Mouse (Mus musculus): Measurements from ENCODE around the gene Zfp106. TPM values are rescaled to one million over a fixed set of nuclear protein-coding genes. Genes with fewer than 3 reads are reported as not detected.

Zfp106 gene
- polyA plus RNA-seq (2012; ENCODE audit: insufficient read depth, insufficient read length, missing spikeins), result 66.2 and 79.1 TPM in 2 replicates

DNA sequence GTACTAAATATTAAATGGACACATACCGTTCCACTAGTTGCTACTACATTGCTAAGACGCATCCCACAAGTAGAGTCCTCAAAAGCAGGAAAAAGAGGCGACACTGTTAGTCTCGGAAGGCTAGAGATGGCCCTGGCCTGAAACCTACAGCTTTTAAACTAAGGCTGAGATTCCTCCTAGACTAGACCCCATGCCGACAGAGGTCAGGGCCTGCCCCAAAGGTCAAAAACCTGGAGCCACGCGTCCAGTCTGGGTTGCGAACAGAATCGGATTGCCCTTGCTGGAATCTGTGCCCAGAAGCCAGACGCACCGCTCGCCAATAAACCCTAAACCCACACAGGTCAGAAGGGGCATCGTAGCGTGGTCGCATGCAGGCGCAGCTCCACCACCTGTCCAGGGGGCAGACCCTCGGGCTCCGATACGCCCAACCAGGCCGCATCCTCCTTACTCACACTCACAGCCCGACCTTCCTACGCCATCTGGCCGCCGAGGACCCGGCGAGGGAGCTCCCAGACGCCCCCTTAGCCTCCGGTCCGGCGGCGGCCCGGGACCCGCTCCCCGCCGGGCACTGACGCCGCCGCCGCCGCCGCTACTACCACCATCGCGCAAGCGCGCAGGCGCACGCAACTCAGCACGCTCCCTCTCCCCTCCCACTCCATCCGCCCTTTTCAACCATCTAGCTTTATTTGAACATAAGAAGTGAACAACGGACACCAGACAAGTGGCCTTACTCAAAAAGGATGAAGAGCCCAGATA is at the start of gene Zfp106:
Zfp106 (minus strand) TSS at position 609 of the 756 bp plus-strand sequence.
- peak within 1 kb of the TSS; percentile 86 for H3K4me3 ChIP-seq (ENCODE audit: insufficient read depth, low read length)
- TF ChIP-seq POLR2A (IDR thresholded peaks at IDR 0.05; ENCODE audit: borderline replicate concordance, low read depth, low read length), result peak; percentile 76; the same call in 1 of the 2 replicates
- no peak for TF ChIP-seq CTCF (IDR thresholded peaks at IDR 0.05; ENCODE audit: low read depth, low read length)
- peak within 1 kb of the TSS; percentile 72 for H3K27ac ChIP-seq (ENCODE audit: insufficient read depth, low read depth, low read length)
- peaks cover 34% of the 10 kb centered on the region for H3K4me1 ChIP-seq (ENCODE audit: control insufficient read depth, insufficient read depth, low read length)

GRCm38 (mm10) chr2:120608830-120609723 is 45.4 kb upstream of the Zfp106 start, which contains the start of the genes Haus2 and Lrrc57:
Haus2 (plus strand) TSS chr2:120609383.
Lrrc57 (minus strand) TSS chr2:120609520.
- peaks cover 10% of the 10 kb centered on the region for H3K4me1 ChIP-seq (ENCODE audit: control insufficient read depth, insufficient read depth, low read length)

GRCm38 (mm10) chr2:120606021-120606690 is 42.5 kb upstream of the Zfp106 start:
- Histone ChIP-seq H3K27ac (ENCODE audit: insufficient read depth, low read depth, low read length) (no peak overlapping the region), H3K4me3 (ENCODE audit: insufficient read depth, low read length) (no peak overlapping the region), H3K4me1 (ENCODE audit: control insufficient read depth, insufficient read depth, low read length) (peaks cover 8% of the 10 kb centered on the region)
- TF ChIP-seq POLR2A (IDR thresholded peaks at IDR 0.05; ENCODE audit: borderline replicate concordance, low read depth, low read length), result no peak
- no peak for TF ChIP-seq CTCF (IDR thresholded peaks at IDR 0.05; ENCODE audit: low read depth, low read length)

More at GRCm38 (mm10) chr2:120608830-120609723, 45.4 kb upstream of the Zfp106 start, which contains the start of the genes Haus2 and Lrrc57:
- Histone ChIP-seq H3K27ac (ENCODE audit: insufficient read depth, low read depth, low read length) (peak within 1 kb of the TSS; percentile 70), H3K4me3 (ENCODE audit: insufficient read depth, low read length) (peak within 1 kb of the TSS; percentile 99)
- TF ChIP-seq CTCF (IDR thresholded peaks at IDR 0.05; ENCODE audit: low read depth, low read length), result no peak
- peak; percentile 8; the same call in 1 of the 2 replicates for TF ChIP-seq POLR2A (IDR thresholded peaks at IDR 0.05; ENCODE audit: borderline replicate concordance, low read depth, low read length)

DNA sequence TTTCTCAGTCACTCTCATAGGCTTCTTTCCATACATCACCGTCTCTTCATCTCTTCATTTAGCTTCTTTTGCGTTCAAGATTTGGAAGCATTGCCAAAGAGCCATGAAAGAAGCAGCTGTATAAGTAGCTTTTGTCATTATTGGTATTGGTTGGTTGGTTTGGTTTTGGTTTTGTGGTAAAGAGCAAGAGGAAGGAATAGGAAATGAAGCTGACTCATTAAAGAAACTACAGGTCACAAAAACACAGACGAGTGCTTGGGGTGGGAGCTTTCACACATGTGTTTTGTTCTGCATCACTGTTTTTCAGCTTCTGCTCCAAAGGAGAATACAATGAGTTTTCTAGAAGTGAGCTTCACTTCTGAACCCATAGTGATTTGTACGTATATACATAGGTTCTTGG is 35.9 kb upstream of the Zfp106 start:
- Histone ChIP-seq H3K4me3 (ENCODE audit: insufficient read depth, low read length) (no peak overlapping the region), H3K4me1 (ENCODE audit: control insufficient read depth, insufficient read depth, low read length) (peaks cover 10% of the 10 kb centered on the region), H3K27ac (ENCODE audit: insufficient read depth, low read depth, low read length) (no peak overlapping the region)
- TF ChIP-seq POLR2A (IDR thresholded peaks at IDR 0.05; ENCODE audit: borderline replicate concordance, low read depth, low read length), result no peak
- TF ChIP-seq CTCF (IDR thresholded peaks at IDR 0.05; ENCODE audit: low read depth, low read length), result no peak

DNA sequence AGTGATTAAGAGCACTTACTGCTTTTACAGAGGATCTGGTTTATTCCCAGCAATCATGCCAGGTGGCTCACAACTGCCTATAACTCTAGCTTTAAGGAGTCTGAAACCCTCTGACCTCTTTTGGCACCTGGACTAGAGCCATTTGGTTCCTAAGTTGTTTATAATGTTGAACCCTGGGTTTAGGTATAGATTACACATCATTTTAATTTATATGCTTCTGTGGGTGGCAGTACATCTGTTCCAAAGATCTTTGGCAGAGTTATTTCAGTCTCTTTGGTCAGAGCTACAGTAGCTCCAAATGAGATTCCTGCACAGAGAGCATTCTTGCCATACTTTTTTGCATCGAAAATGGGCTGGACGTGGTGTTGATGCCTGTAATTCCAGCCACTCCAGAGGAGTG is 34.1 kb upstream of the Zfp106 start:
- Histone ChIP-seq H3K4me1 (ENCODE audit: control insufficient read depth, insufficient read depth, low read length) (peaks cover 10% of the 10 kb centered on the region), H3K27ac (ENCODE audit: insufficient read depth, low read depth, low read length) (no peak overlapping the region), H3K4me3 (ENCODE audit: insufficient read depth, low read length) (no peak overlapping the region)
- no peak for TF ChIP-seq CTCF (IDR thresholded peaks at IDR 0.05; ENCODE audit: low read depth, low read length)
- no peak for TF ChIP-seq POLR2A (IDR thresholded peaks at IDR 0.05; ENCODE audit: borderline replicate concordance, low read depth, low read length)

- Histone ChIP-seq H3K4me1 (ENCODE audit: control insufficient read depth, insufficient read depth, low read length) (peaks cover 4% of the 10 kb centered on the region), H3K27ac (ENCODE audit: insufficient read depth, low read depth, low read length) (no peak overlapping the region), H3K4me3 (ENCODE audit: insufficient read depth, low read length) (no peak overlapping the region)
- TF ChIP-seq CTCF (IDR thresholded peaks at IDR 0.05; ENCODE audit: low read depth, low read length) (no peak), POLR2A (IDR thresholded peaks at IDR 0.05; ENCODE audit: borderline replicate concordance, low read depth, low read length) (no peak)
Observed at GRCm38 (mm10) chr2:120592227-120592626, 28.6 kb upstream of the Zfp106 start.

GRCm38 (mm10) chr2:120589759-120590158 is 26.1 kb upstream of the Zfp106 start:
- H3K27ac ChIP-seq (ENCODE audit: insufficient read depth, low read depth, low read length), result no peak overlapping the region
- no peak overlapping the region for H3K4me3 ChIP-seq (ENCODE audit: insufficient read depth, low read length)
- peaks cover 4% of the 10 kb centered on the region for H3K4me1 ChIP-seq (ENCODE audit: control insufficient read depth, insufficient read depth, low read length)
- TF ChIP-seq CTCF (IDR thresholded peaks at IDR 0.05; ENCODE audit: low read depth, low read length), result no peak
- TF ChIP-seq POLR2A (IDR thresholded peaks at IDR 0.05; ENCODE audit: borderline replicate concordance, low read depth, low read length), result no peak

- H3K4me3 ChIP-seq (ENCODE audit: insufficient read depth, low read length), result no peak overlapping the region
- peak overlapping the region; percentile 46 for H3K27ac ChIP-seq (ENCODE audit: insufficient read depth, low read depth, low read length)
- H3K4me1 ChIP-seq (ENCODE audit: control insufficient read depth, insufficient read depth, low read length), result peaks cover 37% of the 10 kb centered on the region
- TF ChIP-seq CTCF (IDR thresholded peaks at IDR 0.05; ENCODE audit: low read depth, low read length) (no peak), POLR2A (IDR thresholded peaks at IDR 0.05; ENCODE audit: borderline replicate concordance, low read depth, low read length) (no peak)
Observed at GRCm38 (mm10) chr2:120578286-120578685, 14.6 kb upstream of the Zfp106 start.

DNA sequence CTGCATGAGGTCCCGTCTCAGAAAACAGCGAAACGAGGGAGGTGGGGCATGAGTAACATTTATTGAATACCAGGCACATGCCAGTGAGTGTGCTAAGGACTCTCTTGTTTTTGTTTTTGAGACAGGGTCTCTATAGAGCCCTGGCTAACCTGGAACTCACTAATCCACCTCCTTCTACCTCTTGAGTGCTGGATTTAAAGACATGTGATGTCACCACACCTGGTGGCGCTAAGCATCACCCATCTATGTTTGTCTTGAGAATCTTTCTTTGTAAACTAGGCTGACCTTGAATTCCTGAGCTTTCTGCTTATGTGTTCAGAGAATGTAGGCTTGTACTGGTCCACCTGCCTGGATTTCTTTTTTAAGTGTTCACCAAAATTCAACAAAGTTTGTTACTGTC is 14.2 kb upstream of the Zfp106 start:
- H3K4me1 ChIP-seq (ENCODE audit: control insufficient read depth, insufficient read depth, low read length), result peaks cover 40% of the 10 kb centered on the region
- H3K4me3 ChIP-seq (ENCODE audit: insufficient read depth, low read length), result no peak overlapping the region
- TF ChIP-seq CTCF (IDR thresholded peaks at IDR 0.05; ENCODE audit: low read depth, low read length) (no peak), POLR2A (IDR thresholded peaks at IDR 0.05; ENCODE audit: borderline replicate concordance, low read depth, low read length) (no peak)
- peak overlapping the region; percentile 38 for H3K27ac ChIP-seq (ENCODE audit: insufficient read depth, low read depth, low read length)
